Mouse (Mus musculus) hindbrain, embryonic 10.5 days (tissue): Measurements from ENCODE around the gene Actr3. TPM values are rescaled to one million over a fixed set of nuclear protein-coding genes. Genes with fewer than 3 reads are reported as not detected.

Experiments
- DNase-seq: peaks from one replicate; pipeline ENCODE4 v3.0.0-alpha.2; 2017; ENCODE audit warnings: low spot score
- H3K27ac ChIP-seq: fragments of 300-500 bp; sonication (generic); 2 replicates; pipeline ENCODE4 v1.5.1; 2016; ENCODE audit warnings: mild to moderate bottlenecking, moderate library complexity
- H3K27me3 ChIP-seq: fragments of 300-500 bp; sonication (generic); 2 replicates; pipeline ENCODE4 v1.6.1; 2016; ENCODE audit warnings: mild to moderate bottlenecking; ENCODE audit not compliant: poor library complexity, insufficient read depth, severe bottlenecking
- H3K36me3 ChIP-seq: fragments of 300-500 bp; sonication (generic); 2 replicates; pipeline ENCODE4 v1.6.1; 2016; ENCODE audit warnings: mild to moderate bottlenecking, moderate library complexity
- H3K4me1 ChIP-seq: fragments of 300-500 bp; sonication (generic); replicated peaks from 2 replicates; pipeline ENCODE4 v1.6.1; 2016; ENCODE audit warnings: mild to moderate bottlenecking
- H3K4me3 ChIP-seq: fragments of 300-500 bp; sonication (generic); 2 replicates; pipeline ENCODE4 v1.5.1; 2016; ENCODE audit warnings: mild to moderate bottlenecking, moderate library complexity
- H3K9me3 ChIP-seq: fragments of 300-500 bp; sonication (generic); 2 replicates; pipeline ENCODE4 v1.6.1; 2016; ENCODE audit warnings: mild to moderate bottlenecking, moderate library complexity
- WGBS: fragments of 180-500 bp; shearing (Covaris S2); methylation state at CpG from one replicate; pipeline ENCODE4 v1.1.7; 2016; 5-methylcytosine and 5-hydroxymethylcytosine counted together
- polyA plus RNA-seq: library from polyadenylated mRNA; unstranded; fragments of >200 nt; fragmentation: Nextera tagmentation; extraction: Ambion mirVana; gene quantifications from 2 replicates; pipeline ENCODE4 v1.2.1, GENCODE M21; 2016

The Actr3 gene
- 218 and 241 TPM in 2 replicates for polyA plus RNA-seq

DNA sequence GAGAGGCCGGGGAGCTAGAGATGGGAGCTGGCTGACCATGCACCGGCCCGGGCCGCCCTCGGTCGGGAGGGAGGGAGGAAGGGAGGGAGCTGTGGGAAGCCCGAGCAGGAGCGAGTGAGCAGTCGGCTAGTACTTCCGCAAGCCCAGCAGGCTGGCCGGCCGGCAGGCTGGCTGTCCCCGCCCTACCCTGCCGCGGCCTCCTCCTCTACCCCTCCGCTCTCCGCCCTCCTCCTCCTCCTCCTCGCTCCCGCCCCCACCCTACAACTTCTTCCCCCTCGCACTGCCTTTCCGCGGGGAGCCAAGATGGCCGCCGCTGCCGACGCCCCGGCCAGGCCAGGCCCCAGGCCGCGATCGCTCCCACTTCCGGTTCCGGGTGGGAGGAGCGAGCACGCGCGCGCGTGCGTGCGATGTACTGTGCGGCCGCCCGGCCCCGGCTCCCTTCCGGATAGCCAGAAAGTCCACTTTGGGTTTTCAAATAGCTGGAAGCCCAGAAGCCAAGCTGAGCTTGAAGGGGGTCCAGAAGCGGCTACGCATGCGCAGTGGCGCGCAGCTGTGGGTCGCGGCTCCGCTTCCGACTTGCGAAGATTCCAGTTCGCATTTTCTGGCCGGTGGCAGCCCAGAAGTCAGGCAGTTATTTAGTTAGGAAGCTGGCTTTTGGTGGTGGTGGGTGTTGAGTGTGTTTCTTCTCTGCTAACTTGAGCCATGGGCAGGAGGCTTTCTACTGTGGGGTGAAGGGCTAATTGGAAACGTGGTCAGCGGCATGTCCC, at the start of gene Actr3:
Gene Actr3 (minus strand): TSS at position 359 of the 767 bp plus-strand sequence.
- Histone ChIP-seq H3K9me3 (no peaks in the 10 kb centered on the region), H3K36me3 (no peaks in the 10 kb centered on the region), H3K4me1 (peaks cover 27% of the 10 kb centered on the region), H3K27me3 (no peaks in the 10 kb centered on the region), H3K27ac (peak within 1 kb of the TSS; percentile 97), H3K4me3 (peak within 1 kb of the TSS; percentile 80)
- WGBS: under 1% methylated on average over 55 of the region's 59 CpGs
- DNase-seq: peak; percentile 100

- no peak overlapping the region for H3K27ac ChIP-seq
- 89% methylated on average over 10 of the region's 10 CpGs for WGBS
- no peaks in the 10 kb centered on the region for H3K4me1 ChIP-seq
- no peak for DNase-seq
- H3K4me3 ChIP-seq: no peak overlapping the region
- no peaks in the 10 kb centered on the region for H3K36me3 ChIP-seq
- H3K9me3 ChIP-seq: no peaks in the 10 kb centered on the region
- H3K27me3 ChIP-seq: no peaks in the 10 kb centered on the region
Observed at GRCm38 (mm10) chr1:125482459-125483287, 47.1 kb upstream of the Actr3 start.

DNA sequence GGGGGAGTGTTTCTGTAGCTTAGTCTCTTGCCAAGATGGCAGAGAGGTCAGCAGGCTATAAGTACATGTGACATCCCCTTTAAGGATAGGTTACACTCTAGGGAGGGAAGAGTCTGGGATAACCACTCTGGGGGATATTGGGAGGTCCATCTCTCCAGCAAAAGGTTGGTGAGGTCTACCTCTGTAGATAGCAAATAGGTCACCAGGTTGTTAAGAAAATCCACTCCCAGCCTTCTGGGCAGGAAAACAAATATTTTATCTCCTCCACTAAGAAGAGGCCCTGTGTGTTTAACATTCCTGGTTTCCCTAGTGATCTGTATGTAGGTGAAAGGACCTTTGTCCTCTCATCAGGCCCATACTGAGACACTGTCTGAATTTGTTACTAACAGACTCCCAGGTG, 46.3 kb upstream of the Actr3 start:
- no peaks in the 10 kb centered on the region for H3K4me1 ChIP-seq
- no peaks in the 10 kb centered on the region for H3K36me3 ChIP-seq

GRCm38 (mm10) chr1:125478588-125478987, 43.1 kb upstream of the Actr3 start:
- H3K9me3 ChIP-seq: no peaks in the 10 kb centered on the region
- no peaks in the 10 kb centered on the region for H3K27me3 ChIP-seq
- no peaks in the 10 kb centered on the region for H3K36me3 ChIP-seq
- H3K4me3 ChIP-seq: no peak overlapping the region
- H3K27ac ChIP-seq: no peak overlapping the region
- WGBS: 88% methylated on average over 6 of the region's 6 CpGs
- H3K4me1 ChIP-seq: no peaks in the 10 kb centered on the region
- DNase-seq: no peak

More for the DNA sequence above, 46.3 kb upstream of the Actr3 start:
- H3K27me3 ChIP-seq: no peaks in the 10 kb centered on the region
- no peak overlapping the region for H3K4me3 ChIP-seq
- DNase-seq: no peak
- no peak overlapping the region for H3K27ac ChIP-seq
- no peaks in the 10 kb centered on the region for H3K9me3 ChIP-seq

DNA sequence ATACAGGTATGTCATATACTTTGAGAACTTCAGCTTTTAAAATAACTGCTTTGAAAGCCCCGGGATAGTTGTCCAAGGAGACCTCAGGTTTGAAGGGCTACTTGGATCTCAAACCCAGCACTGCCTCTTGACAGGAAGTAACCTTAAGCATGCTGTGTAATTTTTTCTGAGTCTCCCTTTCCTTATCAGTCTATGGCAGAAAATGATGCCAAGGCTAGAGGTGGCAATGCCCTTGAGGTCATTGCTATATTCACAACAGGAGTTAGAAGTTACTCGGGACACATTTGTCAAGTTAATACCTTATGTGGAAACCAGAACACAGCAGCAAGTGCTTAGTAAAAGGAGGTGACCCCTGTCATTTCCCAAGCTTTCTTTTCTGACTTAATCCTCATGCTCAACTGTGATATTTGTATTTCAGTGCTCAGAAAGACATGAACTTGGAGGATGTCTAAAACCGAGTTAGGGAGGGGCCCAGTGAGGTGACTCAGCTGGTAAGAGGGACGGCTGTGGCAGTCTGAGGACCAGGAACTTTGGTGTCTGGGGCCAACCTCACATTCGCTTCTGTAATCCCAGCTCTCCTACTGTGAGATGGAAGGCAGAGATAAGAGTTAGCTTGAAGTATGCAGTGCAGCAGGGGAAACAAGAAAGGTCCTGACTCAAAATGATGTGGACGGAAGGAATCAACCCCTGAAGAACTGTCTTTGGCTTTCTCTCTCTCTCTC, 40.6 kb upstream of the Actr3 start:
- Histone ChIP-seq H3K36me3 (no peaks in the 10 kb centered on the region), H3K9me3 (no peaks in the 10 kb centered on the region), H3K4me3 (no peak overlapping the region), H3K27me3 (no peaks in the 10 kb centered on the region), H3K4me1 (no peaks in the 10 kb centered on the region), H3K27ac (no peak overlapping the region)
- DNase-seq: no peak
- WGBS: 80% methylated on average over 6 of the region's 6 CpGs

- H3K36me3 ChIP-seq: no peaks in the 10 kb centered on the region
- no peaks in the 10 kb centered on the region for H3K27me3 ChIP-seq
- no peaks in the 10 kb centered on the region for H3K9me3 ChIP-seq
- H3K27ac ChIP-seq: no peak overlapping the region
- DNase-seq: no peak
- WGBS: 89% methylated on average over 3 of the region's 3 CpGs
- H3K4me3 ChIP-seq: no peak overlapping the region
- H3K4me1 ChIP-seq: no peaks in the 10 kb centered on the region
Observed at GRCm38 (mm10) chr1:125473866-125474265, 38.3 kb upstream of the Actr3 start.

- no peaks in the 10 kb centered on the region for H3K27me3 ChIP-seq
- no peaks in the 10 kb centered on the region for H3K36me3 ChIP-seq
- H3K9me3 ChIP-seq: no peaks in the 10 kb centered on the region
- H3K27ac ChIP-seq: no peak overlapping the region
- H3K4me3 ChIP-seq: no peak overlapping the region
- H3K4me1 ChIP-seq: no peaks in the 10 kb centered on the region
- 82% methylated on average over 4 of the region's 4 CpGs for WGBS
- no peak for DNase-seq
Observed at GRCm38 (mm10) chr1:125473126-125473666, 37.7 kb upstream of the Actr3 start.

DNA sequence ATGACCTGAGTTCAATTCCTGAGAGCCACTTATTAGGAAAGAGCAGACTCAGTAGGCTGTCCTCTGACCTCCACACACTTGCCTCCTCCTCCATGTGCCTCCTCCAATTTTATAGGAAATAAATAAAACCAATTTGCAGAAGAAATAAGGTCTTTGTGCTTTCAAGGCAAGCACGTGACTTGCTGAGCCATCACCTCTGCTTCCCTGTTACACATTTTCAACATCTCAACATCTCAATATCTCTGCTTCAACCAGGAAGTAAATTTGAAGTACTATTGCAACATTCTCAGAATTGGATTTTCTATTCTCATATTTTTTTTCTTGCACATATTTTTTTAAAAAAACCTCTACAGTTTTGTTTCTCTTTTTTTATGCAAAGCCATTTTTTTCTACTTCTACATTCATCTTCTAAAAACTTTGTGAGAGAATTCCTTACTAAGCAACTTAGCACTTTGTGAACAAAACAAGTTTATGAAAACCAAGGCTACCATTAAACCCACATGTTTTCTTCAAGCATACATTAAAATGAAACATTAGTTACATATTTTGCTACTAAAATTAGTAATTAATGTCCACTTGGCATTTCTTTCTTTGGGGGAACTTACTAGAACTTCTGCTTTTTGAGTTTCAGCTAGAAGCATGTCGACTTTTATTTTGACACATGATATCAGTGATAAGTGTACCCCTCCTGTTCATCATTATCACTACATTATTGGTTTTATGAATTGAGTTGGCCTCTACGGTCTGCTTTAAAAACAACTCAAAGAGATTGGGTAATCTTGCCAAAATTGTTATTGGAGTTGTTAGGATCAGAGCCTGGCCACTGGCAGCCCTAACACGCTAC, 35.5 kb upstream of the Actr3 start:
- H3K4me1 ChIP-seq: no peaks in the 10 kb centered on the region
- 85% methylated on average over 4 of the region's 4 CpGs for WGBS
- H3K9me3 ChIP-seq: no peaks in the 10 kb centered on the region
- H3K27me3 ChIP-seq: no peaks in the 10 kb centered on the region
- H3K36me3 ChIP-seq: no peaks in the 10 kb centered on the region
- H3K4me3 ChIP-seq: no peak overlapping the region
- DNase-seq: no peak
- no peak overlapping the region for H3K27ac ChIP-seq

GRCm38 (mm10) chr1:125467936-125468335, 32.4 kb upstream of the Actr3 start:
- WGBS: 93% methylated on average over 4 of the region's 4 CpGs
- no peaks in the 10 kb centered on the region for H3K27me3 ChIP-seq
- H3K4me3 ChIP-seq: no peak overlapping the region
- H3K36me3 ChIP-seq: no peaks in the 10 kb centered on the region
- no peak for DNase-seq
- no peaks in the 10 kb centered on the region for H3K4me1 ChIP-seq
- no peak overlapping the region for H3K27ac ChIP-seq
- H3K9me3 ChIP-seq: no peaks in the 10 kb centered on the region

DNA sequence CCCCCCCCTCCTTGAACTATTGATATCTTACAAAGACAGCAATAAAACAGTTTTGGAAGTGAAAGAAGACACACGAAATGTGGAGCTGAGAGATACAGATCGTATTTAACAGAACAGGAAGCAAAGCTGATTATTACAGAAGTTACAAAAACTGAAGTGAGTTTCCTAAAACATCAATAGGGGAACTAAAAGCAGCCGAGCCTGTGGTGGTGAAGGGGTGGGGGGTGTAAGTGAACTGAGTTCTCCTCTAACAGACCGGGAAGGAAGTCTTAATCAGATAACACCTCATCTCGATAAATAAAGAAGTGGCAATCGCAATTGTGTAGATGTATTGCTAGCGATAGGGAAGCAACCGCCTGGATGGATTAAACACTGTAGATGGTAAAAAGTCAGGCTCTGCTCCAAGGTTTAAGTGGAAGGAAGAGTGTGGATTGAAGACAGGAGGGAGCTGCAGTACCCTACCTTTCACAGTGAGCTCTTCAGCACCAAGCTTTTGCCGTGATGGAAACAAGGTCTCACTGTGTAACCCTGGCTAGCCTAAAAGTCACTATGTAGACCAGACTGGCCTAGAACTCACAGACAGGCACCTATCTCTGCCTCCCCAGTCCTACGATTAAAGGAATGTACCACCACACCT, 31.2 kb upstream of the Actr3 start:
- Histone ChIP-seq H3K9me3 (no peaks in the 10 kb centered on the region), H3K27ac (no peak overlapping the region), H3K36me3 (no peaks in the 10 kb centered on the region), H3K4me3 (no peak overlapping the region), H3K4me1 (no peaks in the 10 kb centered on the region), H3K27me3 (no peaks in the 10 kb centered on the region)
- 87% methylated on average over 10 of the region's 10 CpGs for WGBS
- DNase-seq: no peak

GRCm38 (mm10) chr1:125464011-125464410, 28.5 kb upstream of the Actr3 start:
- WGBS: 91% methylated on average over 4 of the region's 4 CpGs
- Histone ChIP-seq H3K36me3 (no peaks in the 10 kb centered on the region), H3K27me3 (no peaks in the 10 kb centered on the region), H3K27ac (no peak overlapping the region), H3K9me3 (no peaks in the 10 kb centered on the region), H3K4me3 (no peak overlapping the region), H3K4me1 (no peaks in the 10 kb centered on the region)
- no peak for DNase-seq
